Mouse (Mus musculus): ENCODE measurements around the gene Ykt6.

- TF ChIP-seq CTCF (IDR thresholded peaks at IDR 0.05; ENCODE audit: control insufficient read depth, insufficient read depth, insufficient read length) (no peak), FOSL1 (IDR thresholded peaks at IDR 0.05; ENCODE audit: insufficient read depth, low read length, poor library complexity, severe bottlenecking) (no peak), USF1 (IDR thresholded peaks at IDR 0.05; ENCODE audit: low read depth) (no peak), CEBPB (IDR thresholded peaks at IDR 0.05; ENCODE audit: low read depth) (no peak), MYOG (IDR thresholded peaks at IDR 0.05; ENCODE audit: control insufficient read depth, extremely low read depth, insufficient read length) (no peak), MAX (IDR thresholded peaks at IDR 0.05) (no peak), MYOD1 (IDR thresholded peaks at IDR 0.05; ENCODE audit: control insufficient read depth, insufficient read length, low read depth) (no peak)
Measured at GRCm38 (mm10) chr11:5998472-5998871, 43.0 kb downstream of the Ykt6 start.

Measured in C2C12 (cell line).